Mouse (Mus musculus) forebrain, embryonic 12.5 days (tissue): ENCODE measurements around the gene Ccl20. TPM values are rescaled to one million over a fixed set of nuclear protein-coding genes. Genes with fewer than 3 reads are reported as not detected.

Experiments used
- ATAC-seq: fragments of 200-750 bp; cut with Nextera tagmentation; 2 replicates; pipeline ENCODE4 v1.8.0; 2017; ENCODE audit warnings: moderate TSS enrichment; ENCODE audit not compliant: low FRiP score
- H3K27ac ChIP-seq: fragments of 300-500 bp; sonication (generic); 2 replicates; pipeline ENCODE4 v1.5.1; 2016; ENCODE audit warnings: mild to moderate bottlenecking
- H3K27me3 ChIP-seq: fragments of 300-500 bp; sonication (generic); 2 replicates; pipeline ENCODE4 v1.6.1; 2016; ENCODE audit warnings: mild to moderate bottlenecking
- H3K36me3 ChIP-seq: fragments of 300-500 bp; sonication (generic); replicated peaks from 2 replicates; pipeline ENCODE4 v1.6.1; 2016; ENCODE audit warnings: mild to moderate bottlenecking
- H3K4me1 ChIP-seq: fragments of 300-500 bp; sonication (generic); 2 replicates; pipeline ENCODE4 v1.6.1; 2016
- H3K4me2 ChIP-seq: fragments of 300-500 bp; sonication (generic); 2 replicates; pipeline ENCODE4 v1.6.1; 2016; ENCODE audit warnings: mild to moderate bottlenecking, moderate library complexity
- H3K4me3 ChIP-seq: fragments of 300-500 bp; sonication (generic); replicated peaks from 2 replicates; pipeline ENCODE4 v1.5.1; 2016; ENCODE audit warnings: mild to moderate bottlenecking
- H3K9ac ChIP-seq: fragments of 300-500 bp; sonication (generic); 2 replicates; pipeline ENCODE4 v1.6.1; 2016; ENCODE audit warnings: mild to moderate bottlenecking
- H3K9me3 ChIP-seq: fragments of 300-500 bp; sonication (generic); 2 replicates; pipeline ENCODE4 v1.6.1; 2016
- WGBS: fragments of 180-500 bp; shearing (Covaris S2); methylation state at CpG from one replicate; pipeline ENCODE4 v1.1.7; 2016; 5-methylcytosine and 5-hydroxymethylcytosine counted together
- polyA plus RNA-seq: library from polyadenylated mRNA; unstranded; fragments of >200 nt; fragmentation: Nextera tagmentation; extraction: Ambion mirVana; gene quantifications from 2 replicates; pipeline ENCODE4 v1.2.1, GENCODE M21; 2016

Gene Ccl20
- polyA plus RNA-seq, 1 experiment from 2014 or later, result not detected

DNA sequence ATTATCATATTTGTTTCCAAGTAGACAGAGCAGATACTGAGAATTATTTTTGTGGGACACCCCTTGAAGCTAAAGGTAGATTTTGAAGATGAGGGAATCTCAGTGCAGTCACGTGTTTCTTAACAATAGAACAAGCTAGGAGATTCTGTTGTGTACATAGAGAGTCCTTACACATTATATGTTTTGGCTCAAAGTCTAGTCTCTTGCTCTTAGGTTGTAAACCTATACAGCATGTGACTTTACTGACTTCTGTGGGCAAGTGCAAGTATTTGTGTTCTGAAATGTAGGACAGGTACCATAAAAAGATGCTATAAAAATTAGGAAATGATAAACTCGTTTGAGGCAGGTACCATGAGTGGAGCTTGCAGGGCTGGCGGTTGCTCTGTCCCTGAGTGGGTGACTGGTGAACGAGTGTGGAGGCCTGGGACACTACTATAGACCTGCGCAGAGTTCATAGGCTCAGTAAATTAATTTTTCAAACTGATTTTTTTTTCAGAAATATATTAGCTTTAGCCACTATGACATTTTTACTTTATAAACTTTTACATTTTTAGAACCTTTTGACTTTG lies 9.1 kb upstream of the Ccl20 start:
- ATAC-seq, result no peak
- no peak overlapping the region for H3K4me2 ChIP-seq
- no peaks in the 10 kb centered on the region for H3K9me3 ChIP-seq
- H3K4me1 ChIP-seq, result no peaks in the 10 kb centered on the region
- WGBS, result 84% methylated on average over 5 of the region's 5 CpGs
- no peak overlapping the region for H3K4me3 ChIP-seq
- no peaks in the 10 kb centered on the region for H3K27me3 ChIP-seq
- no peak overlapping the region for H3K27ac ChIP-seq
- no peak overlapping the region for H3K9ac ChIP-seq
- no peaks in the 10 kb centered on the region for H3K36me3 ChIP-seq

- H3K4me3 ChIP-seq, result no peak overlapping the region
- no peak overlapping the region for H3K27ac ChIP-seq
- ATAC-seq, result no peak
- H3K9me3 ChIP-seq, result no peaks in the 10 kb centered on the region
- no peak overlapping the region for H3K9ac ChIP-seq
- H3K4me1 ChIP-seq, result no peaks in the 10 kb centered on the region
- H3K27me3 ChIP-seq, result no peaks in the 10 kb centered on the region
- no peaks in the 10 kb centered on the region for H3K36me3 ChIP-seq
- no peak overlapping the region for H3K4me2 ChIP-seq
Measured at GRCm38 (mm10) chr1:83110992-83111391, 5.6 kb upstream of the Ccl20 start.

DNA sequence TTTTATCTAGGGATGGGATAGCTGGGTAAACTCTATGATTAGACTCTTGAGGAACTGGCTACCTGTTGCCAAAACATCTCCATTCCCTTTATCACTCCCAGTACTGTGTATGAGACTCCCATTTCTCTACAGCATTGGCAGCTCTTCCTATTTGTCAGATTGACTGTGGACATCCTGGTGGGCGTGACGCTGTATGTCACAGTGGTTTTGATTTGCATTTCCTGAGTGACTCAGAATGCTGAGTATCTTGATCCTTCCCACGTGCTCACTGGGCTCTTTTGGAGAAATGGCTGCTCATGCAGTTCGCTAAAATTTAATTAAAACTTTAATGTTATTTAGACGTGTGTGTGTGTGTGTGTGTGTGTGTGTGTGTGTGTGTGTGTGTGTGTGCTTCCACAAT lies 4.8 kb upstream of the Ccl20 start:
- H3K27ac ChIP-seq, result no peak overlapping the region
- no peaks in the 10 kb centered on the region for H3K9me3 ChIP-seq
- 77% methylated on average over 5 of the region's 5 CpGs for WGBS
- no peak overlapping the region for H3K4me3 ChIP-seq
- H3K9ac ChIP-seq, result no peak overlapping the region
- no peak overlapping the region for H3K4me2 ChIP-seq
- no peaks in the 10 kb centered on the region for H3K36me3 ChIP-seq
- H3K27me3 ChIP-seq, result no peaks in the 10 kb centered on the region
- no peaks in the 10 kb centered on the region for H3K4me1 ChIP-seq
- no peak for ATAC-seq

- Histone ChIP-seq H3K4me2 (no peak overlapping the region), H3K4me3 (no peak overlapping the region), H3K27ac (no peak overlapping the region), H3K36me3 (no peaks in the 10 kb centered on the region), H3K4me1 (no peaks in the 10 kb centered on the region), H3K27me3 (no peaks in the 10 kb centered on the region), H3K9me3 (no peaks in the 10 kb centered on the region), H3K9ac (no peak overlapping the region)
- ATAC-seq, result no peak
- WGBS, result 93% methylated on average over 3 of the region's 3 CpGs
Measured at GRCm38 (mm10) chr1:83117217-83117616, 651 bp downstream of the Ccl20 start.

GRCm38 (mm10) chr1:83117661-83118060 lies 1.1 kb downstream of the Ccl20 start:
- Histone ChIP-seq H3K4me3 (no peak overlapping the region), H3K9ac (no peak overlapping the region), H3K27me3 (no peaks in the 10 kb centered on the region), H3K4me1 (no peaks in the 10 kb centered on the region), H3K27ac (no peak overlapping the region), H3K9me3 (no peaks in the 10 kb centered on the region), H3K36me3 (no peaks in the 10 kb centered on the region), H3K4me2 (no peak overlapping the region)
- ATAC-seq, result no peak
- WGBS, result 89% methylated on average over 7 of the region's 7 CpGs

GRCm38 (mm10) chr1:83119903-83120302 lies 3.3 kb downstream of the Ccl20 start:
- H3K9me3 ChIP-seq, result no peaks in the 10 kb centered on the region
- no peak overlapping the region for H3K4me3 ChIP-seq
- ATAC-seq, result no peak
- H3K27me3 ChIP-seq, result no peaks in the 10 kb centered on the region
- H3K4me2 ChIP-seq, result no peak overlapping the region
- H3K27ac ChIP-seq, result no peak overlapping the region
- no peak overlapping the region for H3K9ac ChIP-seq
- H3K36me3 ChIP-seq, result no peaks in the 10 kb centered on the region
- H3K4me1 ChIP-seq, result no peaks in the 10 kb centered on the region

DNA sequence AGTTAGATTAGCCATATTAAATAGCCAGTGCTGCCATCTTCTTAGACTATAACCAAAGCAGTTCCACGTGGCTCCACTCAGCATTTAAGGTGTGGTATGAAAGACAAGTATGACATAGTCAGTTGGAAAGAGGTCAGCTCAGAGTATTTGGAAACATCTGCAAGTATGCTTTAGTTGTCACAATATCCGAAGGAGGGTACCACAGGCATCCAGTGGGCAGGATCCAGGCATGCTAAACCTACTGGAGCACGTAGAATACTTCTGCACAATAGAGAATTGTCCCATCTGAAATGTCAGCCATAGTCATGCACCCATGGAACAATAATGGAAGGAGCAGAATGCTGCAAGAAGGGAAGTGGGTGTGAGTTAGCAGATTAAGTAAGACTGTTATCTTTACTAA lies 3.7 kb downstream of the Ccl20 start:
- H3K4me1 ChIP-seq, result no peaks in the 10 kb centered on the region
- H3K9me3 ChIP-seq, result no peaks in the 10 kb centered on the region
- WGBS, result 79% methylated on average over 3 of the region's 3 CpGs
- H3K4me2 ChIP-seq, result no peak overlapping the region
- no peaks in the 10 kb centered on the region for H3K36me3 ChIP-seq
- ATAC-seq, result no peak
- H3K27ac ChIP-seq, result no peak overlapping the region
- H3K27me3 ChIP-seq, result no peaks in the 10 kb centered on the region
- no peak overlapping the region for H3K9ac ChIP-seq
- no peak overlapping the region for H3K4me3 ChIP-seq

- Histone ChIP-seq H3K9me3 (no peaks in the 10 kb centered on the region), H3K9ac (no peak overlapping the region), H3K4me2 (no peak overlapping the region), H3K4me3 (no peak overlapping the region), H3K4me1 (no peaks in the 10 kb centered on the region), H3K27me3 (no peaks in the 10 kb centered on the region), H3K36me3 (no peaks in the 10 kb centered on the region), H3K27ac (no peak overlapping the region)
- ATAC-seq, result no peak
- 88% methylated on average over 2 of the region's 2 CpGs for WGBS
Measured at GRCm38 (mm10) chr1:83123201-83123600, 6.6 kb downstream of the Ccl20 start.

DNA sequence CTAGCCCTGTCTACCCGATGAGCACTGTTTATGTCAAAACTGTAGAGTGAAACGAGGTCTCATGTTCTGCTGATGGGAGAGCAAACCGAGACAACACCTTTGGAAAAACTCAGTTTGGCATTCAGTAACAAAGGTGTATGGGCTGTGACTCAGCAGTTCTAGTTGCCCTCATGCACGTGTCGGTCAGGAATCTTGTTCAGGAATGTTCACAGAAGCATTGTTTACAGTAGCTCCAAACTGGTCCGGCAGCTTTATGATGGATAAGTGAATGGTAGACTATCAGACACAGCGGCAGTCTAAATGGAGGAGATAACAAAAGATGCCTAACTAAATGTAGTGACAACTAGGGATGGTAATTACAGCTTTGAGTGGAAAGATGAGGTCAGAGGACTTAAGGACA lies 19.3 kb downstream of the Ccl20 start:
- H3K36me3 ChIP-seq, result no peaks in the 10 kb centered on the region
- 85% methylated on average over 7 of the region's 7 CpGs for WGBS
- no peak overlapping the region for H3K9ac ChIP-seq
- H3K27me3 ChIP-seq, result no peaks in the 10 kb centered on the region
- no peak overlapping the region for H3K27ac ChIP-seq
- no peaks in the 10 kb centered on the region for H3K9me3 ChIP-seq
- ATAC-seq, result no peak
- no peaks in the 10 kb centered on the region for H3K4me1 ChIP-seq
- no peak overlapping the region for H3K4me2 ChIP-seq
- no peak overlapping the region for H3K4me3 ChIP-seq

DNA sequence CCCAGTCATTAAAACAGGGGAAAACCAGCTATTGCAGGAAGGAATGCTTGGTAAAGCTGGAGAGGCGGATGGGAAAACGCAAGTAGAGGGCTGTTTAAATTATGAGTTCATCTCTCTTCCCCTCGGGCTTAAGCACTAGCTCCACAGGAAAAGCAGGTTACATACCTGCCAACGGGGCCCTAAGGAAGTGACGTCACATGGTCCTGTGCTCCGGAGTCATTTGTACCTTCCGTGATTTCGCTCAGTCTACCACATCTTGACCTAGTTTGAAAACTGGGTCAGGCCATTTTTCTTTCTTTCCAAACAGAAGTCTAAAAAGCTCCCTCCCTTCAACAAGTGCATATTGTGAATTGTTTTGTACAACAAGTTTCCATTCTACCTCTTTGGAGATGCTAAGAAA lies 21.3 kb downstream of the Ccl20 start:
- ATAC-seq, result no peak
- H3K4me3 ChIP-seq, result no peak overlapping the region

DNA sequence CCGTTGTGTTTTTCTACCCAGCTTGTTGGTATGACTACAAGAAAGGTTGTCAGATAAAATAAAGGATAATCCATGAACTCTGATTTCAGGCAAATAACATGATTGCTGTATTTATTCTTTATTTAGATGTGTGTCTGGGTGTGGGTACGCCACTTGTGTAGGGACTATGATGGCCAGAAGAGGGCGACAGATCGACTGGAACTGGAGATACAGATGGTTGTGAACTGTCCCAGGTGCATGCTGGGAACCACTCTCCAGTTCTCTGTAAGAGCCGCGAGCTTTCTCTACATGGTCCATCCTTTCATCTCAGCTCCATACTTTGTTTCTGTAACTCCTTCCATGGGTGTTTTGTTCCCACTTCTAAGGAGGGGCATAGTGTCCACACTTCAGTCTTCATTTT lies 22.2 kb downstream of the Ccl20 start:
- H3K9ac ChIP-seq, result no peak overlapping the region
- no peaks in the 10 kb centered on the region for H3K4me1 ChIP-seq
- no peaks in the 10 kb centered on the region for H3K36me3 ChIP-seq
- no peaks in the 10 kb centered on the region for H3K9me3 ChIP-seq
- no peaks in the 10 kb centered on the region for H3K27me3 ChIP-seq
- no peak overlapping the region for H3K27ac ChIP-seq
- no peak overlapping the region for H3K4me3 ChIP-seq
- no peak for ATAC-seq
- WGBS, result 81% methylated on average over 6 of the region's 6 CpGs
- no peak overlapping the region for H3K4me2 ChIP-seq

More for the DNA sequence above, 21.3 kb downstream of the Ccl20 start:
- Histone ChIP-seq H3K4me1 (no peaks in the 10 kb centered on the region), H3K9me3 (no peaks in the 10 kb centered on the region), H3K9ac (no peak overlapping the region), H3K4me2 (no peak overlapping the region), H3K36me3 (no peaks in the 10 kb centered on the region), H3K27me3 (no peaks in the 10 kb centered on the region), H3K27ac (no peak overlapping the region)
- 94% methylated on average over 8 of the region's 8 CpGs for WGBS

- Histone ChIP-seq H3K36me3 (no peaks in the 10 kb centered on the region), H3K4me1 (no peaks in the 10 kb centered on the region), H3K9ac (no peak overlapping the region), H3K4me3 (no peak overlapping the region), H3K27me3 (no peaks in the 10 kb centered on the region), H3K4me2 (no peak overlapping the region), H3K27ac (no peak overlapping the region), H3K9me3 (no peaks in the 10 kb centered on the region)
- no peak for ATAC-seq
- WGBS, result 89% methylated on average over 8 of the region's 8 CpGs
Measured at GRCm38 (mm10) chr1:83141510-83141909, 24.9 kb downstream of the Ccl20 start.

DNA sequence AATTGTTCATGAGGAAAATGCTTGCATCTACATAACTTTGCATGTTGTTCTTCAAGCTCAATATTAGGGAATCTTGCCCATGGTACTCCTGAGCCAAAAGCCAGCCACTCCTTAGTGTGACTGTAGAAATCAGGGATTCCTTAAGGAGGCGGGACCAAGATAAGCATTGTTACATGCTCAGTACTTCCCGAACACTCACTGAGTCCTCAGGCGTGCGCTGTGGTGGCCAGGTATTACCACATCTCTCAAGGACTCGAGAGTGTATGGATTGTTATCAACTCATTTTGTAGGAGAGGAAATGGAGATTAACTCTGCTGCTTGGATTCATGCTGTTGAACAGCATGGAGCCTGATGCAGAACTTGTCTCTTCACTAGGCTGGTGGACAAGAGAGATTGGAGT lies 25.5 kb downstream of the Ccl20 start:
- no peak overlapping the region for H3K27ac ChIP-seq
- 88% methylated on average over 5 of the region's 5 CpGs for WGBS

DNA sequence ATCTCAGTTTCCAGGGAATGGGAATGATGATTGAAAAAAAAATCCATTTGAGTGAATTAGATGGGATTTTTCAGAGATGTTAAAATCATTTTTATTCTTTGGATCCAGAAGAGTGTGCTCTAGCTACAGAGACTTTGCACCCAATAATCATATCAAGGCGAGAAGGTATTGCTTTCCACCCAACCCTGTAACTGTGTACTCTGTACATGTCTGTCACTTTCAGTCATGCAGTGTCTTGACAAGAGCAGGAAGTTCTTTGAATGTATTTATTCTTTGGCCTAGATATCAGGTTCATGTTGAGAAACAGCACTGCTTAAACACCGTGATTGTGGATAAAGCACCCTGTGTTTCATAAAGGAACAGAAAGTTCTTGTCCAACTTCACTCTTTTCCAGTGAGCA lies 30.0 kb downstream of the Ccl20 start:
- no peaks in the 10 kb centered on the region for H3K36me3 ChIP-seq
- no peaks in the 10 kb centered on the region for H3K27me3 ChIP-seq
- no peak for ATAC-seq
- no peak overlapping the region for H3K4me3 ChIP-seq
- H3K4me2 ChIP-seq, result no peak overlapping the region
- no peak overlapping the region for H3K27ac ChIP-seq
- no peaks in the 10 kb centered on the region for H3K4me1 ChIP-seq
- no peaks in the 10 kb centered on the region for H3K9me3 ChIP-seq
- 92% methylated on average over 2 of the region's 2 CpGs for WGBS
- no peak overlapping the region for H3K9ac ChIP-seq

More for the DNA sequence above, 25.5 kb downstream of the Ccl20 start:
- Histone ChIP-seq H3K9me3 (no peaks in the 10 kb centered on the region), H3K4me2 (no peak overlapping the region), H3K4me1 (no peaks in the 10 kb centered on the region), H3K9ac (no peak overlapping the region), H3K36me3 (no peaks in the 10 kb centered on the region), H3K4me3 (no peak overlapping the region), H3K27me3 (no peaks in the 10 kb centered on the region)
- no peak for ATAC-seq
